Mouse (Mus musculus): ENCODE data around the gene Prkg1. TPM values are rescaled to one million over a fixed set of nuclear protein-coding genes. Genes with fewer than 3 reads are reported as not detected.
"Not testable (repeated sequence)": the region's sequence is repeated elsewhere in the genome, so short reads cannot be mapped to it uniquely, and the experiment has no call there.

The Prkg1 gene
- polyA plus RNA-seq, 1 experiment from 2014 or later: 3.5 TPM

DNA sequence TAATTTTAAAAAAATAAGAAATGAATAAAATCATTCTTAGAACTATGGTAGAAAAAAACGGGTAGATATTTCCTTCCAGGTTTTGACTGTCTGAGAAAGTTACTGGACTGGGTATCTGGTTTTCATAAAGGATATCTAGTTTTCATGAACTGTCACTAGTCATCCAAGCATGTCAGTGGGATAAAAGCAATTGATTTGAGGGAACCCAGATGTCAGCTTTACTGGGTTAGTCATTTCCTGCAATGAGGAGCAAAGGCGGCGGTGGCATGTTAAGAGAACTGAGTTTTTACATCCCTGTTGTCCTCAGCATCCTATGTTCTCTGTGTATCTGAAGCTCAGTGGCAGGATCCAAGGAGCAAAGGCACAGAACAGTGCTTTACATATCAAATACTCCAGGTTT is 1201.0 kb downstream of the Prkg1 start:
- H3K4me1 ChIP-seq: no peaks in the 10 kb centered on the region
- H3K4me2 ChIP-seq: no peak overlapping the region
- no peak overlapping the region for H3K27ac ChIP-seq
- H3K4me3 ChIP-seq (replicated peaks): no peak overlapping the region
- H3K27me3 ChIP-seq: no peaks in the 10 kb centered on the region
- WGBS: 84% methylated on average over 3 of the region's 3 CpGs
- no peak overlapping the region for H3K9ac ChIP-seq
- no peak for ATAC-seq (replicated peaks; ENCODE audit: low FRiP score)
- H3K9me3 ChIP-seq (replicated peaks): 0 out of 2 replicates have a peak, but pooled peaks cover 4% of the 10 kb centered on the region
- no peaks in the 10 kb centered on the region for H3K36me3 ChIP-seq

- Histone ChIP-seq H3K4me3 (replicated peaks) (no peak overlapping the region), H3K9ac (no peak overlapping the region), H3K4me1 (peaks cover 3% of the 10 kb centered on the region; the same call in 1 of the 2 replicates), H3K27ac (no peak overlapping the region), H3K36me3 (no peaks in the 10 kb centered on the region), H3K4me2 (no peak overlapping the region), H3K27me3 (peaks cover 6% of the 10 kb centered on the region; the same call in 1 of the 2 replicates), H3K9me3 (replicated peaks) (0 out of 2 replicates have a peak, but pooled peaks cover 4% of the 10 kb centered on the region)
- ATAC-seq (replicated peaks; ENCODE audit: low FRiP score): no peak
Observed at GRCm38 (mm10) chr19:30558024-30558423, 1206.8 kb downstream of the Prkg1 start.

GRCm38 (mm10) chr19:30554467-30554881 is 1210.4 kb downstream of the Prkg1 start:
- peaks cover 31% of the 10 kb centered on the region for H3K27me3 ChIP-seq
- H3K9me3 ChIP-seq (replicated peaks): no peaks in the 10 kb centered on the region
- no peaks in the 10 kb centered on the region for H3K36me3 ChIP-seq
- peak; percentile 78; the same call in 1 of the 2 replicates for ATAC-seq (replicated peaks; ENCODE audit: low FRiP score)
- H3K4me2 ChIP-seq: peak overlapping the region; percentile 60
- H3K9ac ChIP-seq: peak overlapping the region; percentile 8; the same call in 1 of the 2 replicates
- peaks cover 10% of the 10 kb centered on the region for H3K4me1 ChIP-seq
- WGBS: 3% methylated on average over 12 of the region's 12 CpGs
- no peak overlapping the region for H3K27ac ChIP-seq
- H3K4me3 ChIP-seq (replicated peaks): peak overlapping the region; percentile 29

GRCm38 (mm10) chr19:30553740-30554139 is 1211.1 kb downstream of the Prkg1 start:
- no peak overlapping the region for H3K27ac ChIP-seq
- peaks cover 37% of the 10 kb centered on the region for H3K27me3 ChIP-seq
- ATAC-seq (replicated peaks; ENCODE audit: low FRiP score): no peak
- H3K4me3 ChIP-seq (replicated peaks): no peak overlapping the region
- no peaks in the 10 kb centered on the region for H3K9me3 ChIP-seq (replicated peaks)
- WGBS: 20% methylated on average over 4 of the region's 4 CpGs
- H3K4me1 ChIP-seq: peaks cover 17% of the 10 kb centered on the region
- H3K4me2 ChIP-seq: no peak overlapping the region
- H3K9ac ChIP-seq: no peak overlapping the region
- no peaks in the 10 kb centered on the region for H3K36me3 ChIP-seq

- no peak overlapping the region for H3K27ac ChIP-seq
- peaks cover 23% of the 10 kb centered on the region for H3K4me1 ChIP-seq
- H3K36me3 ChIP-seq: no peaks in the 10 kb centered on the region
- 71% methylated on average over 8 of the region's 8 CpGs for WGBS
- H3K9ac ChIP-seq: no peak overlapping the region
- no peaks in the 10 kb centered on the region for H3K9me3 ChIP-seq (replicated peaks)
- no peak overlapping the region for H3K4me2 ChIP-seq
- H3K27me3 ChIP-seq: peaks cover 52% of the 10 kb centered on the region
- no peak for ATAC-seq (replicated peaks; ENCODE audit: low FRiP score)
- no peak overlapping the region for H3K4me3 ChIP-seq (replicated peaks)
Observed at GRCm38 (mm10) chr19:30552260-30552659, 1212.6 kb downstream of the Prkg1 start.

- H3K36me3 ChIP-seq: no peaks in the 10 kb centered on the region
- H3K4me1 ChIP-seq: peaks cover 23% of the 10 kb centered on the region
- H3K9me3 ChIP-seq (replicated peaks): no peaks in the 10 kb centered on the region
- no peak overlapping the region for H3K27ac ChIP-seq
- no peak overlapping the region for H3K9ac ChIP-seq
- ATAC-seq (replicated peaks; ENCODE audit: low FRiP score): no peak
- WGBS: 2% methylated on average over 17 of the region's 17 CpGs
- peaks cover 65% of the 10 kb centered on the region for H3K27me3 ChIP-seq
- peak overlapping the region; percentile 53 for H3K4me3 ChIP-seq (replicated peaks)
- H3K4me2 ChIP-seq: peak overlapping the region; percentile 83
Observed at GRCm38 (mm10) chr19:30549854-30550647, 1214.8 kb downstream of the Prkg1 start.

DNA sequence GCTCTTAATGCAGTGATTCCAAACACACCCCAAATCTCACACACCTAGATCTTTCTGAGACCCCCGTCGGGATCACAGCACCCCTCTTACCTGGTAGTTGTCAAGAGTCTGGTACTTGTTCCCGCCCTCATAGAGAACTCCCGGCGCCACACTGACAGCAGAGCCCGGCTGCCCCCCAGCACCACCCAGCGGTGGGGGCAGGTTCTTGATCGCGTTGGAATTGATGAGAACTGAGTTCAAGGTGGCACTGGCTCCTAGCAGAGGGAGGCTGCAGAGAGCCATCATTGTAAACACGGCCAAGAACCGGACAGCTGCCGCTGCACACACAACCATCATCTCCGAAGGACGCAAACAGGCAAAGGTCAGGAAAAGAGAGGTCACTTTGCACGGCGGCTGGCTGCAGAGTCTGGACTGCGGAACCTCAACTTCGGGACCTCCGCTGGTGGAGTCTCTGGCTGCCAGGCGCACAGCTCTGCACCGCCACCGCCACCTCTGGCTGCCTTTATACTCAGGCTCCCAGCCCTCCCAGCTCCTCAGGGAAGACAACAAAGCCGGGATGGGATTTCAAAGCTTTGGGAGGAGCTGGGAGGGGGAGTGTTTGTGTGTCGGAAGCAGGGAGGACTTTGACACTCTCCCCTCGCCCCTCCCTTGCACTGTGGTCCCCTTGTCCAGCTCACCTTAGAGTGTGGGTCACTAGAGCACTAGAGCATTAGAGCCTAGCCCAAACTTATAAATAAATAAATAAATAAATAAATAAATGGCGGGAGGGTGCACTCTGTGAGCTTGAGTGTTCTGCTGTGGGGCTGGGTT is 1215.6 kb downstream of the Prkg1 start, which contains the start of gene Dkk1:
TSS of gene Dkk1 (minus strand) at position 622 of the 810 bp plus-strand sequence.
- Histone ChIP-seq H3K36me3 (no peaks in the 10 kb centered on the region), H3K4me2 (peak within 1 kb of the TSS; percentile 83), H3K27ac (0 out of 2 replicates have a peak within 1 kb of the TSS, but pooled peaks have one; percentile 37), H3K4me1 (peaks cover 22% of the 10 kb centered on the region), H3K4me3 (replicated peaks) (peak within 1 kb of the TSS; percentile 53), H3K9ac (peak within 1 kb of the TSS; percentile 55; the same call in 1 of the 2 replicates), H3K9me3 (replicated peaks) (no peaks in the 10 kb centered on the region), H3K27me3 (peaks cover 66% of the 10 kb centered on the region)
- WGBS: under 1% methylated on average over 26 of the region's 26 CpGs
- ATAC-seq (replicated peaks; ENCODE audit: low FRiP score): peak; percentile 92

DNA sequence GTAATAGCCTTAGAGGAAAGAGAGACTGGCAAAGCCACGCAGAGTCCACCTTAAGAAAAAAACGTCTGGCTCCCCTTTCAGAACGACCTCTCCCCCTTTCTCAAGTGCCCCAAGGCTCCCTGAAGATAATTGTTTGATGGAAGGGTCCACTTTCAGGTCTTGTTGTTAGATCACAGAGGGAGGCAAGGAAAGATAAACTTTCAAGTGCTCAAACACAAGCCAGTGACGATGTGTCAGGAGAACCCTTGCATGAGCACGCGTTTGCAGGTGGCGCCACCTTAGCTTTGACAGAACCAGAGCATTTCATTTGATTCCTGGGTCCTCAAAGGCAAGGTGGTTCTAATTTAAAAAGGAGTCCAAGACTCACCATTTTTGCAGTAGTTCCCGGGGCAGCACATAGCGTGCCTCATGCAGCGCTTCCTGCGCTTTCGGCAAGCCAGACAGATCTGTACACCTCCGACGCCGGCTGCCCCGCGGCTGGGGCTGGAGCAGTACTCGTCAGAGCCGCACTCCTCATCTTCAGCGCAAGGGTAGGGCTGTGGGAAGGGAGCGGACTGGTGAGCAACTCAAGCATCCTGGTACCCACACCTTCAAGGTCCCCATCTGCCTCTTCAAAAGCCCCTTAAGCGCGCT is 1216.3 kb downstream of the Prkg1 start:
- ATAC-seq (replicated peaks; ENCODE audit: low FRiP score): peak; percentile 41; the same call in 1 of the 2 replicates
- peaks cover 63% of the 10 kb centered on the region for H3K27me3 ChIP-seq

DNA sequence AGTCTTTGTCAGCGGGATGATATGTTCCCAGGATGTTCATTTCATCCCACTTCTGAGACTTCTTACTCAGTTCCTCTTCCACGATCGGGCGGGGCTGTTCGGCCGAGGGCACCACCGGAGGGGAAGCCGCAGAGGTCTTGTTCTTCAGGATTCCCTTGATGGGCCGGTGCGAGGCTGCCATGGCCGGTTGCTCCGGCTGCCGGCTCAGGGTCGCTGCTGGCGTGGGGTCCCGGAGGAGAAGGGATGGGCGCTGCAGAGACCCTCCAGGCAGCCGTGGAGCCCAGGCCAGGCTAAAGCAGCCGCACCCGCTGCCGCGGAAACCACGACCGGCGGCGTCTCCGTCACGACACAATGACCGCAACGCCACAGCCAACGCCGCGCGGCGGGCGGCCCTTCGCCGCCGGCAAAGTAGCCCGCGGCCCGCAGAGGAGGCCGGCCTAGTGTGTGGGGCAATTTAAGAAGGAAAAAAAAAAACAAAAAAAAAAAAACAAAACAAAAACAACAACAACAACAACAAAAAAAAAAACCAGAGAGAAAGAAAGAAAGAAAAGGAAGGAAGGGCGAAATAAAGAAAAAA is 1225.4 kb downstream of the Prkg1 start:
- H3K4me1 ChIP-seq; H3K27ac ChIP-seq; H3K36me3 ChIP-seq; H3K9me3 ChIP-seq (replicated peaks); ATAC-seq (replicated peaks; ENCODE audit: low FRiP score): not testable (repeated sequence)
- H3K9ac ChIP-seq: peak overlapping the region; percentile 39; the same call in 1 of the 2 replicates
- H3K27me3 ChIP-seq: peaks cover 21% of the 10 kb centered on the region
- peak overlapping the region; percentile 77 for H3K4me2 ChIP-seq
- H3K4me3 ChIP-seq (replicated peaks): peak overlapping the region; percentile 49
- 2% methylated on average over 44 of the region's 44 CpGs for WGBS

More for the DNA sequence above, 1216.3 kb downstream of the Prkg1 start:
- Histone ChIP-seq H3K27ac (0 out of 2 replicates have a peak overlapping the region, but pooled peaks have one; percentile 37), H3K9me3 (replicated peaks) (no peaks in the 10 kb centered on the region), H3K4me1 (peaks cover 20% of the 10 kb centered on the region), H3K4me2 (peak overlapping the region; percentile 83), H3K4me3 (replicated peaks) (peak overlapping the region; percentile 53), H3K9ac (peak overlapping the region; percentile 55; the same call in 1 of the 2 replicates), H3K36me3 (no peaks in the 10 kb centered on the region)
- under 1% methylated on average over 23 of the region's 23 CpGs for WGBS

GRCm38 (mm10) chr19:30516771-30517170 is 1248.1 kb downstream of the Prkg1 start:
- Histone ChIP-seq H3K27ac (peak overlapping the region; percentile 45; the same call in 1 of the 2 replicates), H3K27me3 (no peaks in the 10 kb centered on the region), H3K36me3 (no peaks in the 10 kb centered on the region), H3K4me3 (replicated peaks) (no peak overlapping the region), H3K4me1 (peaks cover 7% of the 10 kb centered on the region; the same call in 1 of the 2 replicates), H3K9ac (no peak overlapping the region), H3K9me3 (replicated peaks) (no peaks in the 10 kb centered on the region), H3K4me2 (no peak overlapping the region)
- 56% methylated on average over 6 of the region's 6 CpGs for WGBS
- peak; percentile 70; the same call in 1 of the 2 replicates for ATAC-seq (replicated peaks; ENCODE audit: low FRiP score)
